Mouse (Mus musculus) embryo, embryonic 9.5 days (tissue): ENCODE data around the gene Smurf2.

Source experiments
- DNase-seq: peaks from one replicate; pipeline ENCODE4 v3.0.0-alpha.2; 2017; ENCODE audit errors: extremely low spot score

Gene Smurf2

GRCm38 (mm10) chr11:106777395-106777794, 143.1 kb downstream of the Smurf2 start:
- DNase-seq: no peak

- DNase-seq: no peak
Observed at GRCm38 (mm10) chr11:106776960-106777359, 143.6 kb downstream of the Smurf2 start.

DNA sequence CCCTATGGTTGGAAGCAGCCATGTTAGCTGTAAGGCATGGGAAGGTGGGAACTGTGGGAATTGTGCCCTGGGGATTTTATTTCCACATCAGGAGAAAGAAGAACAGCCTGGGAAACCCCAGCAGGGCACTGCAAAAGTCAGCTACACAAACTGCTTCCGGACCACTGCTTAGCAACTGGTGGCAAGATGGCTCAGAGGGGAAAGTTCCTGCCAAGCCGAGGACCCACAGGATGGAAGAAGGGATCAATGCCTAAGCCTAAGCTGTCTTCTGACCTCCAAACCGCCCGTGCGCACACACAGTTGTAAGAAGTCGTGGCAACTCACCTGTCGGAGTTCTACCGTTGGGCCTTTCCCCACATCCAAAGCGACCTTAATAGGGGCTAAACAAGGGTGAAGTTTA, 147.5 kb downstream of the Smurf2 start:
- no peak for DNase-seq

- no peak for DNase-seq
Observed at GRCm38 (mm10) chr11:106770195-106770974, 150.1 kb downstream of the Smurf2 start.
